Mouse (Mus musculus) left cerebral cortex, postnatal 4 days (tissue): ENCODE measurements around the gene Sft2d2. TPM values are rescaled to one million over a fixed set of nuclear protein-coding genes. Genes with fewer than 3 reads are reported as not detected.
A peak's percentile ranks its signal among the peaks of the same experiment; 100 is the strongest.

Source experiments
- DNase-seq: peaks from one replicate; pipeline ENCODE4 v3.0.0-alpha.2; 2022
- intact Hi-C: fragments of 180-260 bp; cut with DNase I; formaldehyde crosslinking; loops from one replicate; pipeline ENCODE4 v1.15.1; 2025
- total RNA-seq, 2 experiments: library from RNA; stranded (reverse); gene quantifications; 2 replicates each; pipeline ENCODE4 v1.2.3; 2021

Gene Sft2d2
- total RNA-seq, 2 experiments from 2014 or later: 5.4 to 5.9 TPM

DNA sequence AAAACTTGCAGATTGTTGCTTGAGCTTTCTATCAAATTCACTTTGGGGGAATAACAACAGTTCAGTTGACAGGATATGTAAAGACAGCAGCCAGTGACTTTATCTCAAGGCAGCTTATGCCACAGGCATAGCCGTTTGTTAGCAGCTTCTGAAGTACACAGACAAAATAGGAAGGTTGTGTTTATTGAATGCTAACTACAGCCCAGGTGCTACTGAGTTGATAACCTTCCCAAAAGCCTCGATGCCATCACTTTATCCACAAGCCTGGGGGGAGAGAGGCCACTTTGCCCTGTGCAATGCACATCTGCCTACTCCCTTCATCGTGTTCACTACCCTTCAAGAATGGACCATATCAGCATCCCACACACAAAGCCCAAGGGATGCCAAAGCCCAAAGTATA lies 54.0 kb downstream of the Sft2d2 start:
- intact Hi-C loops: no loop called here
- DNase-seq: no peak

DNA sequence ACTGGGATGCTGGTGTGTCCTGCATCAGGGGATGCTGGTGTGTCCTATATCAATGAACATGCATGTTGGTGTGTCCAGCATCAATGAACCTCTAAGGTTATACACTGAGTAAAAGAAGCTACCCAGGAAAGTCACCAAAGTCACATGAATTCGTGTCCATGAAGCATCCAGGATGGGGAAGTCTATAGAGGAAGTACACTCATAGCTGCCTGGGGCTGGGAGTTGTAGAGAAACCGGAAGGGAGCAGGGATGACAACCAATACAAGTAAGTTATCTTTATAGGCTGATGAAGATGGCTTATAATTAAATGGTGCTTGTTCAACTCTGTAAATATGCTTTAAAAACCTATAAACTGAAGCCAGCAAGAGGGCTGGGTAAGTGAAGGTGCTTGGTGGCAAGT lies 60.4 kb downstream of the Sft2d2 start:
- intact Hi-C loops: no loop called here

DNA sequence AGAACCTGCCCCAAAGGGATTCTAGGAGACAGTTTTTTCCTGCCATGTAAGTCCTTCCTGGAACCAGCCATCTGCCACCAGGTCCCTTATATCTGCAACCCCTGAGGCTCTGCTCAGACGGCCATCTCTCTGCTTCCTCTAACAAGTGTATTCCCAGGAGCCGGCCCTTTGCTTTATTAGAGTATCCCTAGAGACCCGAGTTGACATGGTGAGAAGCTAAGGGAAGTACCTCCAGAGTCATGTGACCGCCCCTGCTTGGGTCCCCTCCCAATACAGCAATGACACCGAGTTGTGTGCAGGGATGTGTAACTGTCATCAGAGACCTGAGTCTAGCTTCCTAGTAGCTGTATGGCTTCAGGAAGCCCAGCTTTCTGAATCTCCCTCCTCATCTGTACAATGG lies 61.0 kb downstream of the Sft2d2 start:
- intact Hi-C loops: no loop called here
- no peak for DNase-seq

More for the DNA sequence above, 60.4 kb downstream of the Sft2d2 start:
- DNase-seq: no peak

DNA sequence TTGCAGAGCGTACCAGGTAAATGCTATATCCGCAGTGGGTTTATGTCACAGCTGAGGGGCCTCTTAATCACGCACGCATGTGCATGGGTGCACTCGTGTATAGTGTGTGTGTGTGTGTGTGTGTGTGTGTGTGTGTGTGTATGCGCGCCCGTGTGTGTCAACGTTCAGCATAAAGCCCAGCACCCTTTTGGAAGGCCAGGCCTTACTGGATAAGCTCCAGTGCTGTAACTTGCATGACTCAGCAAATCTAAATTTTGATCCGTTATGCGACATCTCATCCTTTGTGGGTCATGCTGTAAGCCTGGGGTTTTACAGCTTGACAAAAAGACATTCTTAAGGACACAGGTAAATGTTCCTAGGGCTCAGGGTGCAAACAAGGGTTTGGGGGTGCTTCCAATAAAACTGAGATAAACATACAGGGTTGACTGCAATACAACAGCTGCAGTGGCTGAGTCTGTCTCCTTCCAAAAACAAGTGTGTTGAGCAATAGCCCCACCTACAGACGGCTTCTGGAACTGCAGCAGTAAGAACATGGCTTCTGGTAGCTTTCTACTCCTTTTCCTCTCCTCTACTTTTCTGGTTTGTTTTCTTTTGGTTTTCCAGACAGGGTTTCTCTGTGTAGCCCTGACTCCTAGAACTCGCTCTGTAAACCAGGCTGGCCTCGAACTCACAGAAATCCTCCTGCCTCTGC lies 61.9 kb downstream of the Sft2d2 start:
- DNase-seq: peak; percentile 72
- intact Hi-C loops: no loop called here

DNA sequence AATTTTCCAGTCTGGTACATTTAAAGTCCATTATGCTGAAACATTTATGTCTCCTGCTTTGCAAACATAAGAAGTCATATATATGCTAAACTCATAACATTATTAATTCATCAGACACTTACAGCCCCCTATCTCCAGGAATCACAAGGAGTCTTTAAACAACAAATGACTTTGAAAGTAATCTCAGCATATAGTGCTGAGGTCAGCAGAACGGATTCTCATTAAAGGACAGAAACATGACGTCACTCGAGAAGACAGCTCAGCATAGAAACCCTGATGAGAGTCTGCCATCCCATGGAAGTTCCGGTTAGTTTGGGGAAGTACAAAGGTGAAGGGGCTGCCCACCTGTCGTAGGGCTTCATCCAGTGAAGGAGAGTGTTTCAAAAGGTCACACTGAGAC lies 64.7 kb downstream of the Sft2d2 start:
- no peak for DNase-seq
- intact Hi-C loops: no loop called here

Other genes starting within 250 kb of the Sft2d2 start
- not detected for gene Tbx19, start 33.7 kb downstream of the Sft2d2 start, total RNA-seq
- gene Tiprl, start 42.6 kb upstream of the Sft2d2 start, total RNA-seq: 10 to 100 TPM; 82.9 to 87.0 TPM
- 10 to 100 TPM; 53.8 to 56.9 TPM for gene Gpr161, start 101.4 kb upstream of the Sft2d2 start, total RNA-seq